Mouse (Mus musculus): ENCODE results near the gene Tnfrsf22.

Gene Tnfrsf22

GRCm38 (mm10) chr7:143629501-143629900 is 20.0 kb downstream of the Tnfrsf22 start:
- no peak for DNase-seq

GRCm38 (mm10) chr7:143628540-143628939 is 20.9 kb downstream of the Tnfrsf22 start, which contains the start of gene Tnfrsf26:
Gene Tnfrsf26, minus strand, starts transcription at chr7:143628722.
- no peak for DNase-seq

GRCm38 (mm10) chr7:143627555-143628286 is 21.7 kb downstream of the Tnfrsf22 start:
- peak; percentile 17 for DNase-seq

- DNase-seq, result no peak
Observed at GRCm38 (mm10) chr7:143626178-143626577, 23.3 kb downstream of the Tnfrsf22 start.

DNA sequence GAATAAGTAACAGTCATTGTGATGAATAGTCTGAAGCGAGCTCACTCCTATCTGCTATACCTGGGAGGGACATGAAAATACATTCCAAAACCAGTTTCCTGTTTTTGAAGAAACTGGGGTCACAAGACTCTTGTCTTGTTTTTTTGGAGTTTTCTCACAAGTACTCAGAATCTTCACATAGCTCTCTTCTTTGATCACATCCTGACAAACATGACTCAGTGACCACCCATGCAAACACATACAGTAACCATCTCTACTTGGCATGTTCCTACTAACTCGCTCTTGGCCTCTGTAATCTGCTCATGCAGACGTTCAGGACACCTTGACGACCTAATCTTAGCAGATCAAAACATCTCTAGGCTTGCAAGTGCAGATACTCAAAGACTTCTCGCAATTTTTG is 24.3 kb downstream of the Tnfrsf22 start:
- DNase-seq, result no peak

GRCm38 (mm10) chr7:143624561-143624960 is 24.9 kb downstream of the Tnfrsf22 start:
- DNase-seq, result no peak

GRCm38 (mm10) chr7:143620951-143621350 is 28.5 kb downstream of the Tnfrsf22 start:
- no peak for DNase-seq

- DNase-seq, result peak; percentile 72
Observed at GRCm38 (mm10) chr7:143614404-143615135, 34.9 kb downstream of the Tnfrsf22 start.

DNA sequence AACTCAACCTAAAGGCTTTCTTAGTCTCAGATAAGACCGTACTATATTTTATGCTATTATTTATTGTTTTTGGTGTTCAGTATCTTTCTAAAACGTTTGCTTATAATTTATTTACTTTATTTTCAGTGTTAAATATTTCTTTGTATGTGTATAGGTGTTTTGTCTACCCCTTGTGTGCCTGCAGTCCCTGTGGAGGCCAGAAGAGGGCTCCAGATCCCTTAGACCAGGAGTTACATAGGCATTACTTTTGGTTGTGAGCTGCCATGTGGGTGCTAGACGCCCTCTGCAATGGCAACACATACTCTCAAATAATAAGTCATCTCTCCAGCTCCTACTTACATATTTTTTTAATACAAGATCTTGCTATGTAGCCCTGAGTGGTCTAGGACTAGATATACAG is 37.2 kb downstream of the Tnfrsf22 start:
- DNase-seq, result peak; percentile 25

DNA sequence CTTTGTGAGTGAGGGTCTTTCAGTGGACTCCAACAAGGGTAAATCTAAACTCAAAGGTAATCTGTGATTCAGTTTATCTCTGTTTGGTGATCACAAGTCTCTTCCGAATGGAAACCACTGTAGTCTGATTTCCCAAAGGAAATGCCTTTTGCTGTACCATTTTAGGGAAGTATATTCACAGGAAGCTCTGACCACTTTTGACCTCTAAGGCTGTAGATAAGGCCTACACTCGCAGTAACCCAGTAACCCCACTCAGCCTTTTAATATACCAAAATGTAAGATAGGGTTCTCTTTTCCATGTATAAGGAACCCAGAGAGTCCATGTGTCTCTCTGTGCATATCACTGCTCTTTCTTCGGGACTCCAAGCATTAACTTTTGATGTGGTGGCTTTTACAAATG is 44.1 kb downstream of the Tnfrsf22 start:
- no peak for DNase-seq

DNA sequence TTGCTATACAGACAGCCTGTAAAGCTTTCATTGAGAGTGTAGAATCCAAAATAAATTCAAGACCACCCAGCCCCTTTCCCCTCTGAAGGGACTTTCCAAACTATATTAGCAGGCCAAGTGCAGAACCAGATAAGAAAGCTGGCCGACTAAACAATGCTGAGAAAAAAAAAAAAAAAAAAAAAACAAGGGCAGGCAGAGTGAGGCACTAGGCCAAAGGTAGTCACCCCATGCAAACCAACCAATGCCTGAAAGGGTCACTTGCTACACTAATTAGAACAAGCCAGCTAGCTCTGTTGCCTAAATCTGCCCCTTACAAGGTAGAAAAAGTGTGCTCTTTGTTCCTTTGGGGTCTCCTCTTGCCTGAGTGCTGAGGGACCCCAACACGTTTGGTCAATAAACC is 44.6 kb downstream of the Tnfrsf22 start:
- no peak for DNase-seq

DNA sequence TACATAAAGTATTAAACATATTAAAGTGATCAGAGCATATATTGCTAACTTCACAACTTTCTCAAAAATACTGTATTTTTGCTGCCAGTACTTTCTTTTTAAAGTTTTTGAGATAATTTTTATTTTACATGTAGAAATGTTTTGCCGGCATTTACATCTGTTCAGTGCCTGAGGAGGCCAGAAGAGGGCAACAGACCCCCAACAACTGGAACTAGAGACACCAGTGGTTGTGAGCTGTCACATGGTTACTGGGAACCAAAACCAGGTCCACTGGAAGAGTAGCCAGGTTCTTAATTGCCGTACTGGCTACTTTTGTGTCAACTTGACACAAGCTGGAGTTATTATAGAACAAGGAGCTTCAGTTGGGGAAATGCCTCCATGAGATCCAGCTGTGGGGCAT is 47.8 kb downstream of the Tnfrsf22 start:
- DNase-seq, result peak; percentile 14

GRCm38 (mm10) chr7:143600231-143600740 is 49.2 kb downstream of the Tnfrsf22 start:
- DNase-seq, result no peak

GRCm38 (mm10) chr7:143599428-143600230 is 49.8 kb downstream of the Tnfrsf22 start, which contains the start of gene Cars:
Gene Cars, minus strand, starts transcription at chr7:143600090.
- DNase-seq, result peak; percentile 99

DNA sequence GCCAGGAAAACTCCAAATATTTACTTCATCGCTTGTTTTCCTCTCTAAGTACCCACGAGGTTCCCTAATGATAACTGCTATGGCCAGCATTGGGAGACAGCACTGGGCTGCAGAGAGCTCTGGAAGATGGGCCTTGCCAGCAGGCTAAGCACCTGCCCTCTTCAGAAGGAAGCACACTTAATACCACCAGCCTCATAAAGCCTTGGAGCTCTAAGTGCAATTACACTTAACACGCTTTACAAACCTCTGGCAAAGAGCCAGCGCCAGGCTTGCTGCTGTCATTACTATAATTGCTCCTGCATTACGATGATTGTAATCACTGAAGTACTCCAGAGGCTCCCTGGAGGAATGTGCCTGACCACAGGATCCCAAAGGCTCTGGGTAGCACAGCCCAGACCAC is 54.6 kb downstream of the Tnfrsf22 start:
- no peak for DNase-seq

GRCm38 (mm10) chr7:143592255-143592654 is 57.2 kb downstream of the Tnfrsf22 start:
- no peak for DNase-seq

- DNase-seq, result no peak
Observed at GRCm38 (mm10) chr7:143588006-143588405, 61.5 kb downstream of the Tnfrsf22 start.

DNA sequence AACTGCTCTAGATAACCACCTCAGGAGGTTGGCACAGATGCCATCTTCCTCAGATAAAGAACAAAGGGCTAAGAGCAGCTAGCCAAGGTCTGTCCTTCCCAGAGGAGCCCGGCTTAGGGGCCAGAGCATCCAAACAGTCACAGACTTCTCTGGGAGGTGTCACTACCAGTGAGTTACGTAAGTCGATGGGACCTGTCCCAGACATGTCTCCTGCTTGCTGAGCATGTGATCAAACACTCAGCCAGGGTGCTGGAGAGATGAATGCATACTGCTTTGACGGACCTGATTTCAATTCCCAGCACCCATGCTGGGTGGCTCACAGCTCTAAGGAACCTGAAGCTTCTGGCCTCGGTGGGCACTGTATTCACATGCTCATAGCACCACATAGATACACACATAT is 61.9 kb downstream of the Tnfrsf22 start:
- DNase-seq, result no peak

Data from lung, postnatal 36 days (tissue).